Comparison of ENCODE assay signal across 15 mouse cellular contexts in genomic region chr14:58202607-58203295, GRCm38 (mm10).
A peak's percentile ranks its signal among the peaks of the same experiment; 100 is the strongest.
DNase-seq lines count a peak whose midpoint lies in the region; ATAC-seq and TF ChIP-seq lines count a peak whose summit lies in the region.
"Had no signal": no experiment of that assay in that cellular context is flagged by ENCODE, and none has a peak within 500 bp of the region (broad histone marks: within the 10 kb centered on the region; RNA-seq: fewer than 3 reads in every experiment).

No protein-coding gene starts in this region.

- H3K36me3 ChIP-seq in forebrain, postnatal 0 days (ENCODE audit: insufficient read depth): no peaks in the 10 kb centered on the region
- H3K36me3 ChIP-seq in forebrain, embryonic 13.5 days (ENCODE audit: poor library complexity, severe bottlenecking): no peaks in the 10 kb centered on the region
- no peaks in the 10 kb centered on the region for H3K36me3 ChIP-seq in neural tube, embryonic 11.5 days (ENCODE audit: control insufficient read depth, insufficient read depth, low read length)
- H3K36me3 ChIP-seq: G1E; heart, embryonic 10.5 days; hindbrain, embryonic 12.5 days; limb, embryonic 15.5 days had no signal

- H3K9me3 ChIP-seq in forebrain, postnatal 0 days (ENCODE audit: low read length): no peaks in the 10 kb centered on the region
- no peaks in the 10 kb centered on the region for H3K9me3 ChIP-seq in forebrain, embryonic 13.5 days (replicated peaks)
- H3K9me3 ChIP-seq in neural tube, embryonic 11.5 days (ENCODE audit: control insufficient read depth, low read length): no peaks in the 10 kb centered on the region
- H3K9me3 ChIP-seq: heart, embryonic 10.5 days; hindbrain, embryonic 12.5 days; limb, embryonic 15.5 days had no signal

- no peaks in the 10 kb centered on the region for H3K27me3 ChIP-seq in forebrain, postnatal 0 days (ENCODE audit: insufficient read depth, low read length)
- no peaks in the 10 kb centered on the region; the same call in 1 of the 2 replicates for H3K27me3 ChIP-seq in forebrain, embryonic 13.5 days
- H3K27me3 ChIP-seq in neural tube, embryonic 11.5 days (ENCODE audit: control insufficient read depth, insufficient read depth, low read length): no peaks in the 10 kb centered on the region
- H3K27me3 ChIP-seq: limb, embryonic 15.5 days had no signal

- DNase-seq in forebrain, postnatal 0 days: peak; percentile 13
- DNase-seq in brain, embryonic 18.5 days (ENCODE audit: low read depth, low spot score): peak; percentile 12
- peak; percentile 8 to 24 for DNase-seq in frontal cortex, postnatal 25 days (ENCODE audit: low spot score in 2 of 2)
- DNase-seq in neural tube, embryonic 11.5 days (ENCODE audit: low spot score): peak; percentile 14
- no peak for DNase-seq in cerebellum, adult 9-10 months
- DNase-seq in thymus, adult 18-20 months: no peak
- no peak for DNase-seq in ovary, postnatal 36 days (ENCODE audit: low spot score)
- DNase-seq: kidney, adult 2 months; thymus, postnatal 25 days had no signal

- H3K9ac ChIP-seq in forebrain, postnatal 0 days: no peak overlapping the region
- no peak overlapping the region for H3K9ac ChIP-seq in forebrain, embryonic 13.5 days
- H3K9ac ChIP-seq in neural tube, embryonic 11.5 days (ENCODE audit: low read length): no peak overlapping the region
- H3K9ac ChIP-seq: hindbrain, embryonic 12.5 days; limb, embryonic 15.5 days had no signal

- H3K4me3 ChIP-seq in forebrain, postnatal 0 days (ENCODE audit: low read depth, low read length): no peak overlapping the region
- H3K4me3 ChIP-seq in forebrain, embryonic 13.5 days: no peak overlapping the region
- no peak overlapping the region for H3K4me3 ChIP-seq in neural tube, embryonic 11.5 days (ENCODE audit: low read depth, low read length)
- H3K4me3 ChIP-seq: heart, embryonic 10.5 days; hindbrain, embryonic 12.5 days; layer of hippocampus, adult 2 months; limb, embryonic 15.5 days had no signal

- H3K4me2 ChIP-seq in forebrain, postnatal 0 days (ENCODE audit: low read depth): no peak overlapping the region
- no peak overlapping the region for H3K4me2 ChIP-seq in forebrain, embryonic 13.5 days
- H3K4me2 ChIP-seq in neural tube, embryonic 11.5 days (ENCODE audit: low read depth): no peak overlapping the region
- H3K4me2 ChIP-seq: hindbrain, embryonic 12.5 days; limb, embryonic 15.5 days had no signal

- no peak for TF ChIP-seq CTCF in forebrain, postnatal 0 days (IDR thresholded peaks at IDR 0.05; ENCODE audit: low read depth)

- no peaks in the 10 kb centered on the region for H3K4me1 ChIP-seq in forebrain, postnatal 0 days (ENCODE audit: insufficient read depth)
- H3K4me1 ChIP-seq in forebrain, embryonic 13.5 days: no peaks in the 10 kb centered on the region
- H3K4me1 ChIP-seq in neural tube, embryonic 11.5 days (ENCODE audit: control insufficient read depth, insufficient read depth, low read length): no peaks in the 10 kb centered on the region
- H3K4me1 ChIP-seq: heart, embryonic 10.5 days; hindbrain, embryonic 12.5 days; limb, embryonic 15.5 days had no signal

- peak; percentile 80 for ATAC-seq in forebrain, postnatal 0 days
- ATAC-seq in forebrain, embryonic 13.5 days: no peak
- ATAC-seq in neural tube, embryonic 11.5 days (ENCODE audit: insufficient read depth, low FRiP score, low TSS enrichment): no peak

- H3K27ac ChIP-seq in forebrain, postnatal 0 days (ENCODE audit: low read depth, low read length): no peak overlapping the region
- no peak overlapping the region for H3K27ac ChIP-seq in forebrain, embryonic 13.5 days
- H3K27ac ChIP-seq in neural tube, embryonic 11.5 days (ENCODE audit: low read depth, low read length): no peak overlapping the region
- H3K27ac ChIP-seq: heart, embryonic 10.5 days; hindbrain, embryonic 12.5 days; layer of hippocampus, adult 2 months; limb, embryonic 15.5 days had no signal

- 28% methylated on average over 6 of the region's 6 CpGs for WGBS in forebrain, postnatal 0 days
- WGBS in forebrain, embryonic 13.5 days: 38% methylated on average over 6 of the region's 6 CpGs
- 51% methylated on average over 6 of the region's 6 CpGs for WGBS in neural tube, embryonic 11.5 days

Comparison
In these comparisons a context has a peak if more than half of its experiments do, and no peak if none do; other contexts are left out.
1. DNase-seq: peak in forebrain, postnatal 0 days (single experiment), brain, embryonic 18.5 days (single experiment), frontal cortex, postnatal 25 days (2 of 2) and neural tube, embryonic 11.5 days (single experiment); none in cerebellum, adult 9-10 months (single experiment), thymus, adult 18-20 months (0 of 2) and ovary, postnatal 36 days (single experiment).